Mouse (Mus musculus) midbrain, embryonic 13.5 days (tissue): ENCODE results near the gene Nrtn. TPM values are rescaled to one million over a fixed set of nuclear protein-coding genes. Genes with fewer than 3 reads are reported as not detected.
A peak's percentile ranks its signal among the peaks of the same experiment; 100 is the strongest.

ENCODE experiments used
- ATAC-seq: fragments of 200-750 bp; cut with Nextera tagmentation; 2 replicates; pipeline ENCODE4 v1.8.0; 2017; ENCODE audit warnings: mild to moderate bottlenecking, moderate TSS enrichment, moderate library complexity
- H3K27ac ChIP-seq: fragments of 300-500 bp; sonication (generic); 2 replicates; pipeline ENCODE4 v1.5.1; 2015; ENCODE audit warnings: inconsistent platforms, mild to moderate bottlenecking, moderate library complexity
- H3K27me3 ChIP-seq: fragments of 300-500 bp; sonication (generic); 2 replicates; pipeline ENCODE4 v1.6.1; 2015; ENCODE audit warnings: mild to moderate bottlenecking, inconsistent platforms
- H3K36me3 ChIP-seq: fragments of 300-500 bp; sonication (generic); 2 replicates; pipeline ENCODE4 v1.6.1; 2015; ENCODE audit warnings: mild to moderate bottlenecking, inconsistent platforms
- H3K4me1 ChIP-seq: fragments of 300-500 bp; sonication (generic); replicated peaks from 2 replicates; pipeline ENCODE4 v1.6.1; 2015; ENCODE audit warnings: inconsistent platforms
- H3K4me2 ChIP-seq: fragments of 300-500 bp; sonication (generic); replicated peaks from 2 replicates; pipeline ENCODE4 v1.6.1; 2015; ENCODE audit warnings: moderate library complexity, mild to moderate bottlenecking, inconsistent platforms
- H3K4me3 ChIP-seq: fragments of 300-500 bp; sonication (generic); replicated peaks from 2 replicates; pipeline ENCODE4 v1.5.1; 2015; ENCODE audit warnings: mild to moderate bottlenecking, inconsistent platforms
- H3K9ac ChIP-seq: fragments of 300-500 bp; sonication (generic); replicated peaks from 2 replicates; pipeline ENCODE4 v1.6.1; 2015; ENCODE audit warnings: mild to moderate bottlenecking, inconsistent platforms
- H3K9me3 ChIP-seq: fragments of 300-500 bp; sonication (generic); 2 replicates; pipeline ENCODE4 v1.6.1; 2016; ENCODE audit warnings: mild to moderate bottlenecking, inconsistent platforms
- WGBS: fragments of 180-500 bp; shearing (Covaris S2); methylation state at CpG from one replicate; pipeline ENCODE4 v1.1.7; 2015; 5-methylcytosine and 5-hydroxymethylcytosine counted together
- polyA plus RNA-seq: library from polyadenylated mRNA; unstranded; fragments of >200 nt; fragmentation: Nextera tagmentation; extraction: Ambion mirVana; gene quantifications from 2 replicates; pipeline ENCODE4 v1.2.1, GENCODE M21; 2015

Gene Nrtn
- polyA plus RNA-seq, 1 experiment from 2014 or later, result 4.0 TPM

DNA sequence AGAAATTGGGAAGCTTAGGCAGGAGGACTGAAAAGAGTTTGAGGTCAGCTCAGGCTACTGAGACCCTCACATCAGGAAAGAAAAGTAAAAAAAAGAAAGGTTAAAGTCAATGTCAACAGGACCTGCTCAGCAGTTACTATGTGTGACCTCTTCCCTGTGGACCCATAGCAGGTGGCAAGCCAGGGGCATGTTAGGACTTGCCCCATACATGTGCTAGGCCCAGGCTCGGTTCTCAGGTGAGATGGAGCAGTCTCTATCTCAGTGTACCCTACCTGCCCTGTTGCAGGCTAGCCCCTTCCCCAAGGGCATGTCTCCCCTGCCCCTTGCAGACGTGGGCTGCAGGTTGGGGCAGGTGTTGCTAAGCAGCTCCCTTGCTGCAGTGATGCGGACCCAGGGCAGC, 47.6 kb downstream of the Nrtn start:
- no peaks in the 10 kb centered on the region for H3K27me3 ChIP-seq
- ATAC-seq, result no peak
- peaks cover 85% of the 10 kb centered on the region for H3K36me3 ChIP-seq
- H3K27ac ChIP-seq, result no peak overlapping the region
- H3K4me2 ChIP-seq, result no peak overlapping the region
- H3K9ac ChIP-seq, result 0 out of 2 replicates have a peak overlapping the region, but pooled peaks have one; percentile 23
- H3K9me3 ChIP-seq, result no peaks in the 10 kb centered on the region
- 95% methylated on average over 3 of the region's 3 CpGs for WGBS
- H3K4me1 ChIP-seq, result no peaks in the 10 kb centered on the region
- no peak overlapping the region for H3K4me3 ChIP-seq

DNA sequence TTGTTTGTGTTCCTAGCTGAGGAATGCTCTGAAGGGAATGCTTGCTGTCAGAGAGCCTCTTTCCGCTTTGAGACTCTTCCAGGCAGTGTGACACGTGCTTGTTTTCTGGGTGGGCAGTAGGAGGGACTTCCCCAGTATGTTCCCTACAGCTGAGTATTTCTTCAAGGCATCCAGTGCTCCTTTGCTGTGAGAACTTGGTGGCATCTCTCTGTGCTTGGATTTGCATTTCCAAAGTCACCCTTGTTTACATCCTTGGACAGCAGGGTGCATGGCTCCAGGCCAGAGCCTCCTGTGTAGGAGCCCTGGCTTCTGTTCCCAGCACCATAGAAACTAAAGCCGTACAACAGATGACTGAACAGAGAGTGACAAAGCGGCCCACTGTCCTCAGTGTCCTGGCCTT, 48.6 kb downstream of the Nrtn start:
- Histone ChIP-seq H3K4me3 (no peak overlapping the region), H3K9ac (no peak overlapping the region), H3K36me3 (peaks cover 95% of the 10 kb centered on the region), H3K27me3 (no peaks in the 10 kb centered on the region), H3K27ac (no peak overlapping the region), H3K4me2 (no peak overlapping the region), H3K9me3 (no peaks in the 10 kb centered on the region), H3K4me1 (no peaks in the 10 kb centered on the region)
- ATAC-seq, result no peak
- 84% methylated on average over 4 of the region's 4 CpGs for WGBS

DNA sequence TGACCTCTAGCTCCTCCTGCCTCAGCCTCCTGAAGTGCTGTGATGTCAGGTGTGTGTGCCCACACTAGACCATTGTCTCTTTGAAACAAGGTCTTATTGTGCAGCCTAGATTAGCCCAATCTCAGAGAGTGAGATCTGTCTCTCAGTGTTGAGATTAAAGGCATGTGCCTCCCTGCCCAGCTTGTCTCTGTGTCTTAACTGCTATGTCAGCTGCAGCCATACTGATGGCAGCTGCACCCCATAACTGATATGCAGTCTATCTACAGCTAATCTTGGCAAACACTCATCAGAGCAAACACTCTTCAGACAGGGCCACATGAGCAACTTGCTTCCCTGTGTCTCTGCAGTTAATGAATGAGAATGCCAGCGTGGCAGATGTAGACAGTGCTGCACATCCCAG, 50.8 kb downstream of the Nrtn start:
- H3K9ac ChIP-seq, result no peak overlapping the region
- peaks cover 97% of the 10 kb centered on the region for H3K36me3 ChIP-seq
- ATAC-seq, result no peak
- 95% methylated on average over 1 of the region's 1 CpGs for WGBS
- H3K27me3 ChIP-seq, result no peaks in the 10 kb centered on the region
- H3K4me2 ChIP-seq, result no peak overlapping the region
- H3K4me1 ChIP-seq, result no peaks in the 10 kb centered on the region
- no peaks in the 10 kb centered on the region for H3K9me3 ChIP-seq
- H3K4me3 ChIP-seq, result no peak overlapping the region
- no peak overlapping the region for H3K27ac ChIP-seq

DNA sequence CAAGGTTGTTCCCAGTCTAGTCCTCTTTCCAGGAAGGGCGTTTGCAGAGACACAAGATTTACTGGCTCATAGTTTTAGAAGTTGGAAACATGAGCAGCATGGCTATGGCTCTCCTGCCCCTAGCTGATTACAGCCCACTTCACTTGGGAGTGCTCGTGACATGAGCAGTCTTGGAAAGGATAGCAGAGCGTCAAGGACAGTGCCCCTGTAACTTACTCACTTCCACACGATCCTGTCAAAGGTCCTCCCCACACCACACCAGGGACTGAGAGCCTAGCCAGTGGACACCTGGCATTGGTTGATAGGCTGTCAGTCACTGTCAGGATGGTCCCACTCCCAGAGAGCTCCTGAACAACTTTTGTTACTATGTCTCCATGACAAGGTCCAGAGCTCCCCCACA, 54.3 kb downstream of the Nrtn start:
- Histone ChIP-seq H3K4me3 (no peak overlapping the region), H3K9me3 (no peaks in the 10 kb centered on the region), H3K27me3 (no peaks in the 10 kb centered on the region), H3K4me1 (no peaks in the 10 kb centered on the region), H3K27ac (no peak overlapping the region), H3K4me2 (no peak overlapping the region), H3K9ac (no peak overlapping the region), H3K36me3 (peaks cover 97% of the 10 kb centered on the region)
- 90% methylated on average over 4 of the region's 4 CpGs for WGBS
- no peak for ATAC-seq

Other genes starting within 250 kb of the Nrtn start
- gene Znrf4, start 245.1 kb downstream of the Nrtn start, polyA plus RNA-seq, result 0.17 TPM in 1 of 2 replicates, not detected in the other
- 0.90 and 1.3 TPM in 2 replicates for gene Gm20219, start 203.1 kb downstream of the Nrtn start, polyA plus RNA-seq
- gene Safb2, start 172.9 kb downstream of the Nrtn start, polyA plus RNA-seq, result 74.1 and 89.0 TPM in 2 replicates
- 112 and 127 TPM in 2 replicates for gene Safb, start 172.7 kb downstream of the Nrtn start, polyA plus RNA-seq
- gene 2410015M20Rik, start 147.8 kb downstream of the Nrtn start, polyA plus RNA-seq, result 198 and 199 TPM in 2 replicates
- 1,197 and 1,215 TPM in 2 replicates for gene Rpl36, start 144.1 kb downstream of the Nrtn start, polyA plus RNA-seq
- 40.9 and 43.4 TPM in 2 replicates for gene Lonp1, start 130.6 kb downstream of the Nrtn start, polyA plus RNA-seq
- gene Catsperd, start 129.4 kb downstream of the Nrtn start, polyA plus RNA-seq, result 1.8 and 2.0 TPM in 2 replicates
- gene Ranbp3, start 84.2 kb downstream of the Nrtn start, polyA plus RNA-seq, result 108 and 109 TPM in 2 replicates
- gene Ndufa11, start 39.8 kb downstream of the Nrtn start, polyA plus RNA-seq, result 465 and 479 TPM in 2 replicates
- 15.5 and 18.2 TPM in 2 replicates for gene Vmac, start 39.5 kb downstream of the Nrtn start, polyA plus RNA-seq
- gene Dus3l, start 7.2 kb upstream of the Nrtn start, polyA plus RNA-seq, result 63.7 TPM in 2 replicates
- 1.7 and 1.9 TPM in 2 replicates for gene Prr22, start 12.7 kb upstream of the Nrtn start, polyA plus RNA-seq
- gene Rfx2, start 73.5 kb upstream of the Nrtn start, polyA plus RNA-seq, result 4.0 and 6.3 TPM in 2 replicates
- gene Acsbg2, start 116.9 kb upstream of the Nrtn start, polyA plus RNA-seq, result not detected in 2 replicates
- gene 1700061G19Rik, start 117.9 kb upstream of the Nrtn start, polyA plus RNA-seq, result 0.43 and 0.74 TPM in 2 replicates
- gene Mllt1, start 177.9 kb upstream of the Nrtn start, polyA plus RNA-seq, result 74.6 and 90.0 TPM in 2 replicates
- not detected in 2 replicates for gene Acer1, start 224.6 kb upstream of the Nrtn start, polyA plus RNA-seq
- 168 and 174 TPM in 2 replicates for gene Clpp, start 232.8 kb upstream of the Nrtn start, polyA plus RNA-seq
- 40.2 and 45.5 TPM in 2 replicates for gene Alkbh7, start 239.8 kb upstream of the Nrtn start, polyA plus RNA-seq
- gene Pspn, start 242.5 kb upstream of the Nrtn start, polyA plus RNA-seq, result 0.64 TPM in 1 of 2 replicates, not detected in the other